Mouse (Mus musculus) forebrain, embryonic 10.5 days (tissue): ENCODE data around the gene 1700029I15Rik. TPM values are rescaled to one million over a fixed set of nuclear protein-coding genes. Genes with fewer than 3 reads are reported as not detected.

ENCODE experiments used
- DNase-seq: peaks from one replicate; pipeline ENCODE4 v3.0.0-alpha.2; 2017; ENCODE audit warnings: low spot score; ENCODE audit errors: extremely low spot score
- H3K27ac ChIP-seq: fragments of 300-500 bp; sonication (generic); 2 replicates; pipeline ENCODE4 v1.5.1; 2016; ENCODE audit warnings: mild to moderate bottlenecking
- H3K27me3 ChIP-seq: fragments of 300-500 bp; sonication (generic); 2 replicates; pipeline ENCODE4 v1.6.1; 2016; ENCODE audit warnings: mild to moderate bottlenecking; ENCODE audit not compliant: poor library complexity, severe bottlenecking
- H3K36me3 ChIP-seq: fragments of 300-500 bp; sonication (generic); replicated peaks from 2 replicates; pipeline ENCODE4 v1.6.1; 2016; ENCODE audit warnings: mild to moderate bottlenecking, moderate library complexity
- H3K4me1 ChIP-seq: fragments of 300-500 bp; sonication (generic); 2 replicates; pipeline ENCODE4 v1.6.1; 2016
- H3K4me3 ChIP-seq: fragments of 300-500 bp; sonication (generic); 2 replicates; pipeline ENCODE4 v1.5.1; 2016; ENCODE audit warnings: mild to moderate bottlenecking, moderate library complexity
- H3K9me3 ChIP-seq: fragments of 300-500 bp; sonication (generic); 2 replicates; pipeline ENCODE4 v1.6.1; 2016; ENCODE audit warnings: mild to moderate bottlenecking, moderate library complexity
- WGBS: fragments of 180-500 bp; shearing (Covaris S2); methylation state at CpG from one replicate; pipeline ENCODE4 v1.1.7; 2016; 5-methylcytosine and 5-hydroxymethylcytosine counted together
- polyA plus RNA-seq: library from polyadenylated mRNA; unstranded; fragments of >200 nt; fragmentation: Nextera tagmentation; extraction: Ambion mirVana; gene quantifications from 2 replicates; pipeline ENCODE4 v1.2.1, GENCODE M21; 2016

1700029I15Rik gene
- polyA plus RNA-seq, 1 experiment from 2014 or later: 4.4 TPM

DNA sequence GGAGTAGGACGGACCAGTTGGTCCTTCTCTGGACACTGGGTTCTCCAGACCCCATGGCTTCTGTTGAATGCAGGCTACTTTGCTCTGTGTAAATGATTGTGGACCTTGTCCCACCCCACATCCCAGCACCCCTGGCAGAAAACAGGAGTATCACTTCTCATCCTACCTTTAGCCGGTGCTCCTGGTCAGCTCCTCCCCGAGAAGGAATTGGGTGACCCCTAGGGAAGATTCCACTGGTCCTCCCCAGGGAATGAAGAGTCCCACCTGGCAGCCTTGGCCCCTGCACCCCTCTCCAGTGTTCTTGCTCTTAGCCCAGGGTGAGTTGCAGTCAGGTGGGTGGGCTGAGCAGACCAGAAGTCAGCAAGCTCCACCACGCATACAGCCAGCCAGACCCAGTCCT, 18.3 kb upstream of the 1700029I15Rik start:
- Histone ChIP-seq H3K36me3 (peaks cover 90% of the 10 kb centered on the region), H3K27me3 (peaks cover 4% of the 10 kb centered on the region), H3K4me3 (no peak overlapping the region), H3K9me3 (no peaks in the 10 kb centered on the region), H3K27ac (no peak overlapping the region), H3K4me1 (peaks cover 41% of the 10 kb centered on the region)
- WGBS: 90% methylated on average over 4 of the region's 4 CpGs
- DNase-seq: no peak

- no peak overlapping the region for H3K4me3 ChIP-seq
- peaks cover 49% of the 10 kb centered on the region for H3K4me1 ChIP-seq
- no peak overlapping the region for H3K27ac ChIP-seq
- WGBS: 93% methylated on average over 10 of the region's 10 CpGs
- DNase-seq: no peak
- peaks cover 76% of the 10 kb centered on the region for H3K36me3 ChIP-seq
- H3K9me3 ChIP-seq: no peaks in the 10 kb centered on the region
- H3K27me3 ChIP-seq: peaks cover 18% of the 10 kb centered on the region
These were observed 16.8 kb upstream of the 1700029I15Rik start for GRCm38 (mm10) chr2:92365568-92365967.

DNA sequence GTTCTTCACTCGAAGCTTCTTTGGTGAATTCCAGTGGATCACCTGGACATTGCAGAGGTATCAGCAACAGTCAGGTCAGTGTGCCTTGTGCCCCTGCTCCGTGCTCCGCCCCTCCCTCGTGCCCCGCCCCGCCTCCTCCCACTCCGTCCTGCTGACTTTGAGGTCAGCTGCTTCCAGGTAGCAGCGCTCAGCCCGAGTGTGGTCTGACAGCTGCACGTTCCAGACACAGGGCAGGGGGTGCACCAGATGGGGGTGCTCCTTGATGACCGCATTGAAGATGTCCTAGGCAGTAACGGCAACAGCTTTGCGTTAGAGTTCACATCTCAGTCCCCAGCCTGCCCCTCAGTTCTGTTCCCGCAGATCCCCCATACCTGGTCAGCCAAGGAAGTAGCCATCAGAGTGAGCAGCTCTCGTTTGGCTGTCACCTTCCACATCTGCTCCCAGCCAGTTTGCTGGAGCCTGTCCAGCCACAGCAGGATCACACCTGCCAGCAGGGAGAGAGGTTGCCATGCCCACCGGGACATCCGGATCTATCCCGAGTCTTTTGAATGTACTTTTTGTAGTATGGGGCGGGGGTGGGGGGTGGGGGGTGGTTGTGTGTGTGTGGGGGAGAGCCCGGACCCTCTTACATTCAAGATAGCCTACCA, 14.8 kb upstream of the 1700029I15Rik start:
- DNase-seq: no peak
- Histone ChIP-seq H3K27me3 (peaks cover 38% of the 10 kb centered on the region), H3K36me3 (peaks cover 62% of the 10 kb centered on the region), H3K27ac (no peak overlapping the region), H3K9me3 (no peaks in the 10 kb centered on the region), H3K4me3 (no peak overlapping the region), H3K4me1 (peaks cover 60% of the 10 kb centered on the region)
- WGBS: 52% methylated on average over 20 of the region's 20 CpGs

DNA sequence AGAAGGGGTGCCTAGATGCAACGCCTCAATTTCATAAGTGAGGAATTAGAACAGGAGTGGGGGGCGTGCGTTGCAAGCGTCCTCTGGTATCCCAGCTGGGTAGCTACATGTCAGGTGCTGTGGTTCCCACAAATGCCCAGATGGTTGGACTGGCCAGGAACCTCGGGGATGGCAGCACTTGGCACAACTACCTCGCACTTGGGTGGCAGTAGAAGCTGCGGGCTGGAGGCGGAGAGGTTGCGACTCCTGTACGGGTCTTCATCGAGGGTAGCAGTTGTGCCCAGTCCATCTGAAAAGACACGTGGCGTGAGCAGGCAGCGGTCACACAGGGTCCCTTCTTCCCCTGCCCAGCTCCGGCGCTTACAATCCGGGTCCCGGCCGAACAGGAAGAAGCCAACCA, 12.0 kb upstream of the 1700029I15Rik start:
- no peak for DNase-seq
- Histone ChIP-seq H3K9me3 (no peaks in the 10 kb centered on the region), H3K27me3 (peaks cover 46% of the 10 kb centered on the region), H3K4me1 (peaks cover 84% of the 10 kb centered on the region), H3K4me3 (peak overlapping the region; percentile 64), H3K36me3 (peaks cover 34% of the 10 kb centered on the region), H3K27ac (peak overlapping the region; percentile 90)
- WGBS: 11% methylated on average over 19 of the region's 19 CpGs

- peaks cover 91% of the 10 kb centered on the region for H3K4me1 ChIP-seq
- peak; percentile 79 for DNase-seq
- WGBS: 1% methylated on average over 45 of the region's 45 CpGs
- peaks cover 27% of the 10 kb centered on the region for H3K36me3 ChIP-seq
- H3K27me3 ChIP-seq: peaks cover 46% of the 10 kb centered on the region
- H3K9me3 ChIP-seq: no peaks in the 10 kb centered on the region
- peak overlapping the region; percentile 64 for H3K4me3 ChIP-seq
- H3K27ac ChIP-seq: peak overlapping the region; percentile 90
These were observed 11.2 kb upstream of the 1700029I15Rik start for GRCm38 (mm10) chr2:92370821-92371805.

GRCm38 (mm10) chr2:92371971-92372690, 10.2 kb upstream of the 1700029I15Rik start:
- peak overlapping the region; percentile 64 for H3K4me3 ChIP-seq

DNA sequence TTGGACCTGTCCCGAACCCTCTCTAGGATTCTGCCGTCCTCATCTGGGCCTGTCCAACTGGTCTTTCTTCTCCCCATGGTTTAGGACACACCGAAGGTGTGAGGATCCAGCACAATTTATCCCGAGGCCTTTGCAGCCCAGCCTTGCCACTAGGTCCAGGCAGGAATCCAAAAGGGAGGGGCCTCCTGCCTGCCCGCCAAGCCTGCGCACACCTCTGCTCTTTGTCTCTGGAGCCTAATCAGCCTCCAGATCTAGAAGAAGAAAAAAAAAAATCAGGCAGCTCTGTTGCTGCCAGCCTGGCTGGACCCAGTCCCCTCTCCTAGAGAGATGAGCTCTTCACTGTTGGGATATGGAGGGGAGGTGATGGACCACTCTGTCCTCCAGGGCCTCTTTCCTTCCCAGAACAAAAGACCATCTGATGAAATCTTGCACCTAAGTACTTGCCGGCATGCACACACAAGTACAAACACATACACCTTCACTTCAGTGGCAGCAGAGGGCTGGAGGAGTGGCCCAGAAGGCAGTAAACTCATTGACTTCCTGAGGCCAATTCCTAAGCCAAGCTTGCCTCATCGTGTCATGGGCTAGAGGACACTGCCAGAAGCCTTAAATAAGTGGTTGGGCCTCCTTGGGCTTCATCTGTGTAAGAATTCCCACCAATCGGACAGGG, 9.4 kb upstream of the 1700029I15Rik start:
- DNase-seq: peak; percentile 42
- H3K4me1 ChIP-seq: peaks cover 83% of the 10 kb centered on the region
- H3K9me3 ChIP-seq: no peaks in the 10 kb centered on the region
- peak overlapping the region; percentile 64 for H3K4me3 ChIP-seq
- 26% methylated on average over 9 of the region's 9 CpGs for WGBS
- H3K36me3 ChIP-seq: peaks cover 16% of the 10 kb centered on the region
- H3K27me3 ChIP-seq: peaks cover 46% of the 10 kb centered on the region
- H3K27ac ChIP-seq: peak overlapping the region; percentile 90

More at GRCm38 (mm10) chr2:92371971-92372690, 10.2 kb upstream of the 1700029I15Rik start:
- DNase-seq: peak; percentile 81
- H3K27me3 ChIP-seq: peaks cover 46% of the 10 kb centered on the region
- peak overlapping the region; percentile 90 for H3K27ac ChIP-seq
- H3K36me3 ChIP-seq: peaks cover 17% of the 10 kb centered on the region
- WGBS: 5% methylated on average over 10 of the region's 10 CpGs
- no peaks in the 10 kb centered on the region for H3K9me3 ChIP-seq
- H3K4me1 ChIP-seq: peaks cover 91% of the 10 kb centered on the region

- H3K27me3 ChIP-seq: peaks cover 46% of the 10 kb centered on the region
- H3K27ac ChIP-seq: peak overlapping the region; percentile 90
- 69% methylated on average over 11 of the region's 11 CpGs for WGBS
- H3K4me3 ChIP-seq: peak overlapping the region; percentile 66; the same call in 1 of the 2 replicates
- H3K9me3 ChIP-seq: no peaks in the 10 kb centered on the region
- H3K36me3 ChIP-seq: peaks cover 17% of the 10 kb centered on the region
- no peak for DNase-seq
- peaks cover 78% of the 10 kb centered on the region for H3K4me1 ChIP-seq
These were observed 8.9 kb upstream of the 1700029I15Rik start for GRCm38 (mm10) chr2:92373437-92373813.

- 5% methylated on average over 16 of the region's 16 CpGs for WGBS
These were observed 7.8 kb upstream of the 1700029I15Rik start, which contains the start of the genes Pex16 and Large2 for GRCm38 (mm10) chr2:92374514-92374913. Gene Pex16, plus strand, starts transcription at chr2:92374676. Gene Large2, minus strand, starts transcription at chr2:92374869.

GRCm38 (mm10) chr2:92375099-92375623, 7.2 kb upstream of the 1700029I15Rik start:
- H3K27ac ChIP-seq: peak overlapping the region; percentile 90
- peaks cover 60% of the 10 kb centered on the region for H3K4me1 ChIP-seq
- H3K27me3 ChIP-seq: peaks cover 31% of the 10 kb centered on the region
- peak overlapping the region; percentile 66 for H3K4me3 ChIP-seq
- H3K9me3 ChIP-seq: no peaks in the 10 kb centered on the region
- peak; percentile 93 for DNase-seq
- peaks cover 29% of the 10 kb centered on the region for H3K36me3 ChIP-seq
- under 1% methylated on average over 29 of the region's 29 CpGs for WGBS

More at GRCm38 (mm10) chr2:92374514-92374913, 7.8 kb upstream of the 1700029I15Rik start, which contains the start of the genes Pex16 and Large2:
- no peaks in the 10 kb centered on the region for H3K9me3 ChIP-seq
- H3K27me3 ChIP-seq: peaks cover 38% of the 10 kb centered on the region
- H3K4me1 ChIP-seq: peaks cover 67% of the 10 kb centered on the region
- H3K27ac ChIP-seq: peak within 1 kb of the TSS; percentile 90
- peaks cover 23% of the 10 kb centered on the region for H3K36me3 ChIP-seq
- peak within 1 kb of the TSS; percentile 66 for H3K4me3 ChIP-seq
- peak; percentile 55 for DNase-seq

GRCm38 (mm10) chr2:92375788-92376187, 6.5 kb upstream of the 1700029I15Rik start:
- H3K27ac ChIP-seq: peak overlapping the region; percentile 90
- WGBS: 16% methylated on average over 10 of the region's 10 CpGs
- no peaks in the 10 kb centered on the region for H3K9me3 ChIP-seq
- peaks cover 25% of the 10 kb centered on the region for H3K27me3 ChIP-seq
- H3K4me3 ChIP-seq: peak overlapping the region; percentile 66
- H3K4me1 ChIP-seq: peaks cover 59% of the 10 kb centered on the region
- H3K36me3 ChIP-seq: peaks cover 36% of the 10 kb centered on the region
- no peak for DNase-seq
